Mouse (Mus musculus): Measurements from ENCODE around the gene Gm21992.

GRCm38 (mm10) chr19:4746611-4747010 is 64.8 kb downstream of the Gm21992 start:
- no peak for TF ChIP-seq CTCF (IDR thresholded peaks at IDR 0.05; ENCODE audit: low read depth, low read length)
- TF ChIP-seq POLR2A (IDR thresholded peaks at IDR 0.05; ENCODE audit: borderline replicate concordance, low read depth, low read length): no peak
